Mouse (Mus musculus) E14TG2a.4 (cell line): ENCODE data around the gene Tgm2.

ENCODE experiments used
- CTCF ChIP-seq: conservative IDR thresholded peaks from 2 replicates; pipeline ENCODE4 v1.5.1; 2014; ENCODE audit warnings: low read length
- POU5F1 ChIP-seq: IDR thresholded peaks from 2 replicates; pipeline ENCODE4 v1.6.1; 2014; ENCODE audit warnings: low read length, borderline replicate concordance

DNA sequence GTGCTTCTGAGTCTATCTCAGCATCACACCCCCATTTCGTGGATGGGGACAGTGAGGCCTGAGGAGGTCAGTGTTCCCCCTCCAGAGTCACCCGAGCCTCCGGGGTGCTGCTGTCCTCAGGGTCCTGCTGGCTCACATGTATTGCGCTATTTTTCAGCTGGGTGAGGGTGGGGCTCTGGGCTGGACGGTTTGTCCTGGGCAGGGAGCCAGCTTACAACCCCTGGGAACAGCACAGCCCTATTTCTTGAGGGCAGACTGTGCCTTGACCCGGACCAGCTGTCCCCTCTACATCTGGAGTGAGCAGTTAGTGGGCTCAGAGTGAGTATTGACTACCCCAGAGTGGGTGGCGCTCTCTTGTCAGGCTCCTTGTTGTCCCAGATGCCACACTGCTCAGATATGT is 44.9 kb upstream of the Tgm2 start:
- no peak for TF ChIP-seq CTCF
- TF ChIP-seq POU5F1 = no peak
